Mouse (Mus musculus) ES-E14 (cell line): Measurements from ENCODE around the gene Cyp2b19. TPM values are rescaled to one million over a fixed set of nuclear protein-coding genes. Genes with fewer than 3 reads are reported as not detected.
A peak's percentile ranks its signal among the peaks of the same experiment; 100 is the strongest.

ENCODE experiments used
- DNase-seq: peaks from one replicate; pipeline ENCODE4 v3.0.0-alpha.2; 2013; ENCODE audit warnings: low read depth, low spot score
- H3K27ac ChIP-seq: 2 replicates; pipeline ENCODE4 v1.5.1; 2012; ENCODE audit warnings: low read depth, mild to moderate bottlenecking, low read length, moderate library complexity, mixed read lengths; ENCODE audit not compliant: poor library complexity, insufficient read depth, severe bottlenecking
- H3K36me3 ChIP-seq: 2 replicates; pipeline ENCODE4 v1.6.1; 2012; ENCODE audit warnings: mild to moderate bottlenecking, low read length, moderate library complexity, mixed read lengths; ENCODE audit not compliant: control insufficient read depth, poor library complexity, insufficient read depth, severe bottlenecking
- H3K4me1 ChIP-seq, 2 experiments: fragments of 150-350 bp in 1 of 2; sonication (generic) in 1 of 2; 2 replicates each; pipeline ENCODE4 v1.6.1; 2012; ENCODE audit warnings: low read length in 2 of 2, mild to moderate bottlenecking in 1 of 2, mixed read lengths in 1 of 2; ENCODE audit not compliant: control insufficient read depth in 2 of 2, insufficient read depth in 2 of 2, poor library complexity in 1 of 2
- H3K4me3 ChIP-seq, 2 experiments: fragments of 150-350 bp in 1 of 2; sonication (generic) in 1 of 2; 2 replicates each; pipeline ENCODE4 v1.5.1; 2012; ENCODE audit warnings: low read length in 2 of 2, low read depth in 1 of 2, mild to moderate bottlenecking in 1 of 2, mixed read lengths in 1 of 2; ENCODE audit not compliant: insufficient read depth in 1 of 2, poor library complexity in 1 of 2, severe bottlenecking in 1 of 2
- H3K9ac ChIP-seq: 2 replicates; pipeline ENCODE4 v1.6.1; 2012; ENCODE audit warnings: low read depth, mild to moderate bottlenecking, low read length, mixed read lengths; ENCODE audit not compliant: poor library complexity, insufficient read depth, severe bottlenecking
- H3K9me3 ChIP-seq: fragments of 150-350 bp; sonication (generic); 2 replicates; pipeline ENCODE4 v1.6.1; 2012; ENCODE audit warnings: low read depth, mild to moderate bottlenecking, low read length; ENCODE audit not compliant: control insufficient read depth, insufficient read depth
- CHD2 ChIP-seq: IDR thresholded peaks from 2 replicates; pipeline ENCODE4 v1.6.1; 2014; ENCODE audit warnings: mild to moderate bottlenecking, low read depth, low read length, inconsistent platforms
- HCFC1 ChIP-seq: IDR thresholded peaks from 2 replicates; pipeline ENCODE4 v1.6.1; 2012; ENCODE audit warnings: low read length, inconsistent platforms, borderline replicate concordance; ENCODE audit not compliant: insufficient read depth
- MAFK ChIP-seq: IDR thresholded peaks from 2 replicates; pipeline ENCODE4 v1.6.1; 2014; ENCODE audit warnings: mild to moderate bottlenecking, low read depth, low read length, inconsistent platforms; ENCODE audit not compliant: insufficient read depth
- ZC3H11A ChIP-seq: IDR thresholded peaks from 2 replicates; pipeline ENCODE4 v1.6.1; 2012; ENCODE audit warnings: low read depth, mild to moderate bottlenecking, inconsistent platforms, low read length, borderline replicate concordance
- ZNF384 ChIP-seq: IDR thresholded peaks from 2 replicates; pipeline ENCODE4 v1.6.1; 2012; ENCODE audit warnings: low read depth, low read length, inconsistent platforms
- in situ Hi-C, 2 experiments: fragments of 600-800 bp; cut with MboI; formaldehyde crosslinking; loops; one replicate each; pipeline ENCODE4 v1.15.1; 2025; ENCODE audit warnings: low sequenced_read_pairs in 2 of 2, inconsistent platforms in 1 of 2; ENCODE audit not compliant: unreplicated experiment in 2 of 2
- total RNA-seq: library from RNA; depleted of rRNA; stranded (reverse); fragments of 300-350 nt; gene quantifications from 2 replicates; pipeline ENCODE4 v1.2.3, GENCODE M21; 2012

Gene Cyp2b19
- total RNA-seq, 1 experiment: not detected

- Histone ChIP-seq H3K4me1 (peaks cover 3 to 6% of the 10 kb centered on the region in 2 experiments; a peak in 2 of 4 replicates), H3K9me3 (no peaks in the 10 kb centered on the region), H3K36me3 (no peaks in the 10 kb centered on the region), H3K27ac (no peak overlapping the region), H3K4me3 (no peak overlapping the region), H3K9ac (no peak overlapping the region)
- TF ChIP-seq CHD2 (no peak), ZC3H11A (peak; percentile 87; the same call in 1 of the 2 replicates), HCFC1 (no peak)
- in situ Hi-C loops: loop anchor here in 1 of 2 experiments (10.0 kb wide), 1 partner anchor 346 kb away; no protein-coding TSS in a partner anchor
- no peak for DNase-seq
Observed at GRCm38 (mm10) chr7:26778474-26778873, 21.5 kb downstream of the Cyp2b19 start.

GRCm38 (mm10) chr7:26779799-26780416, 23.0 kb downstream of the Cyp2b19 start:
- Histone ChIP-seq H3K36me3 (no peaks in the 10 kb centered on the region), H3K4me1 (peaks cover 3 to 13% of the 10 kb centered on the region in 2 experiments; a peak in 2 of 4 replicates), H3K4me3 (no peak overlapping the region), H3K27ac (no peak overlapping the region), H3K9ac (no peak overlapping the region), H3K9me3 (no peaks in the 10 kb centered on the region)
- in situ Hi-C loops: loop anchor here in 1 of 2 experiments (10.0 kb wide), 1 partner anchor 345 kb away; no protein-coding TSS in a partner anchor
- no peak for TF ChIP-seq ZC3H11A
- no peak for TF ChIP-seq HCFC1
- TF ChIP-seq CHD2: no peak
- DNase-seq: no peak

- Histone ChIP-seq H3K4me1 (peaks cover 7 to 19% of the 10 kb centered on the region in 2 experiments), H3K36me3 (no peaks in the 10 kb centered on the region), H3K9ac (no peak overlapping the region), H3K9me3 (no peaks in the 10 kb centered on the region), H3K27ac (no peak overlapping the region), H3K4me3 (no peak overlapping the region)
- in situ Hi-C loops: no loop called here
- TF ChIP-seq ZC3H11A (no peak), ZNF384 (peak; percentile 44; the same call in 1 of the 2 replicates)
- no peak for DNase-seq
Observed at GRCm38 (mm10) chr7:26780510-26780909, 23.6 kb downstream of the Cyp2b19 start.

GRCm38 (mm10) chr7:26780998-26781766, 24.2 kb downstream of the Cyp2b19 start:
- no peak for TF ChIP-seq ZC3H11A
- no peak for TF ChIP-seq MAFK
- TF ChIP-seq CHD2: no peak
- TF ChIP-seq HCFC1: no peak
- no peak for TF ChIP-seq ZNF384
- in situ Hi-C loops: no loop called here
- H3K9me3 ChIP-seq: no peaks in the 10 kb centered on the region
- no peaks in the 10 kb centered on the region for H3K36me3 ChIP-seq
- no peak overlapping the region for H3K9ac ChIP-seq
- H3K27ac ChIP-seq: no peak overlapping the region
- DNase-seq: no peak
- H3K4me3 ChIP-seq: no peak overlapping the region
- peaks cover 9 to 21% of the 10 kb centered on the region in 2 experiments for H3K4me1 ChIP-seq
